Mouse (Mus musculus) liver, postnatal 0 days (tissue): ENCODE results near the gene Secisbp2.

Experiments used
- CTCF ChIP-seq: sonication (generic); IDR thresholded peaks from 2 replicates; pipeline ENCODE4 v1.5.1; 2016; ENCODE audit warnings: antibody characterized with exemption, low read depth
- EP300 ChIP-seq: IDR thresholded peaks from 2 replicates; pipeline ENCODE4 v1.6.1; 2016; ENCODE audit warnings: antibody characterized with exemption, low read depth, mild to moderate bottlenecking

- no peak for TF ChIP-seq CTCF
- TF ChIP-seq EP300, result no peak
These were observed 45.0 kb downstream of the Secisbp2 start for GRCm38 (mm10) chr13:51696481-51696880.
